Mouse (Mus musculus): ENCODE results near the gene Zfp566. TPM values are rescaled to one million over a fixed set of nuclear protein-coding genes. Genes with fewer than 3 reads are reported as not detected.

Zfp566 gene
- total and polyA plus RNA-seq, 2 experiments from 2014 or later: 5.0 to 15.6 TPM

DNA sequence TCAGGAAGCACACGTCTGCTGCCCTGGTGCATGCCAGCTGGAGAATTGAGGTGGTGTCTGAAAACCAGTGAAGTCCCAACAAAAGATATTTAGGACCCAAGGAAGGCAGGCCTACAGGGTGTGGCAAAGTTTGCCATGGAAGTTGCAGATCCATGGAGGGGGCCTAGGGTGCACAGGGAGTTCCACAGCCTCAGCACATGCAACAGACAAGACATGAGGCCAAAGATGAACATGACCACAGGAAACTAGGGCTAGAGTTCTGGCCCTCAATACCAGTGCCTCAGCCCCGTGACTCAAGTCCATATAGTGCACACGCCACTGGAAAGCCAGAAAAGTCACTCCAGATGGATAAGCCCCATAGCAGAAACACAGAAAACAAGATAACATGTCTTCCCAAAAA, 61.8 kb downstream of the Zfp566 start:
- 91% methylated on average over 3 of the region's 3 CpGs for WGBS
- Histone ChIP-seq H3K9ac (no peak overlapping the region), H3K27me3 (ENCODE audit: insufficient read depth, low read length) (no peaks in the 10 kb centered on the region), H3K4me3 (ENCODE audit: low read depth, low read length) (no peak overlapping the region), H3K4me2 (ENCODE audit: low read depth) (no peak overlapping the region), H3K9me3 (ENCODE audit: low read length) (no peaks in the 10 kb centered on the region), H3K36me3 (ENCODE audit: insufficient read depth) (peaks cover 21% of the 10 kb centered on the region), H3K27ac (ENCODE audit: low read depth, low read length) (no peak overlapping the region), H3K4me1 (ENCODE audit: insufficient read depth) (no peaks in the 10 kb centered on the region)
- no peak for ATAC-seq
- no peak for DNase-seq
- TF ChIP-seq CTCF (IDR thresholded peaks at IDR 0.05; ENCODE audit: low read depth): no peak

Small RNA genes lying within 50 kb of the gene (microRNA-seq; reads per million reads assigned to microRNA genes)
- 0 reads per million in 2 experiments for gene Gm23368

Other genes starting within 250 kb of the Zfp566 start
- gene Zfp940, start 236.9 kb downstream of the Zfp566 start, total RNA-seq (2014; rRNA removed): 12.7 and 18.3 TPM in 2 replicates
- 8.8 and 12.4 TPM in 2 replicates for gene Zfp940, start 236.9 kb downstream of the Zfp566 start, polyA plus RNA-seq (2015; fragmentation: Nextera tagmentation; extraction: Ambion mirVana)
- gene Zfp420, start 230.5 kb downstream of the Zfp566 start, total RNA-seq (2014; rRNA removed): 26.9 and 27.1 TPM in 2 replicates
- 9.9 and 15.5 TPM in 2 replicates for gene Zfp420, start 230.5 kb downstream of the Zfp566 start, polyA plus RNA-seq (2015; fragmentation: Nextera tagmentation; extraction: Ambion mirVana)
- 19.5 and 20.3 TPM in 2 replicates for gene Zfp27, start 184.0 kb downstream of the Zfp566 start, total RNA-seq (2014; rRNA removed)
- 8.0 and 9.4 TPM in 2 replicates for gene Zfp27, start 184.0 kb downstream of the Zfp566 start, polyA plus RNA-seq (2015; fragmentation: Nextera tagmentation; extraction: Ambion mirVana)
- 9.5 and 11.5 TPM in 2 replicates for gene Zfp383, start 182.3 kb downstream of the Zfp566 start, total RNA-seq (2014; rRNA removed)
- 3.0 and 3.9 TPM in 2 replicates for gene Zfp383, start 182.3 kb downstream of the Zfp566 start, polyA plus RNA-seq (2015; fragmentation: Nextera tagmentation; extraction: Ambion mirVana)
- gene Zfp74, start 136.4 kb downstream of the Zfp566 start, total RNA-seq (2014; rRNA removed): 11.9 and 14.4 TPM in 2 replicates
- 6.6 and 15.8 TPM in 2 replicates for gene Zfp74, start 136.4 kb downstream of the Zfp566 start, polyA plus RNA-seq (2015; fragmentation: Nextera tagmentation; extraction: Ambion mirVana)
- 5.9 and 7.3 TPM in 2 replicates for gene Zfp568, start 106.6 kb downstream of the Zfp566 start, total RNA-seq (2014; rRNA removed)
- gene Zfp568, start 106.6 kb downstream of the Zfp566 start, polyA plus RNA-seq (2015; fragmentation: Nextera tagmentation; extraction: Ambion mirVana): 0.72 and 2.1 TPM in 2 replicates
- gene Zfp14, start 39.1 kb downstream of the Zfp566 start, total RNA-seq (2014; rRNA removed): 13.2 and 15.2 TPM in 2 replicates
- gene Zfp14, start 39.1 kb downstream of the Zfp566 start, polyA plus RNA-seq (2015; fragmentation: Nextera tagmentation; extraction: Ambion mirVana): 5.3 and 6.9 TPM in 2 replicates
- 8.0 and 11.0 TPM in 2 replicates for gene Zfp82, start 17.6 kb downstream of the Zfp566 start, total RNA-seq (2014; rRNA removed)
- gene Zfp82, start 17.6 kb downstream of the Zfp566 start, polyA plus RNA-seq (2015; fragmentation: Nextera tagmentation; extraction: Ambion mirVana): 5.9 and 7.3 TPM in 2 replicates
- gene Gm26920, start 117 bp downstream of the Zfp566 start, total RNA-seq (2014; rRNA removed): 1.0 TPM in 1 of 2 replicates, not detected in the other
- gene Gm26920, start 117 bp downstream of the Zfp566 start, polyA plus RNA-seq (2015; fragmentation: Nextera tagmentation; extraction: Ambion mirVana): 0.38 and 1.1 TPM in 2 replicates
- 69.8 and 81.0 TPM in 2 replicates for gene Zfp260, start 4.2 kb upstream of the Zfp566 start, total RNA-seq (2014; rRNA removed)
- gene Zfp260, start 4.2 kb upstream of the Zfp566 start, polyA plus RNA-seq (2015; fragmentation: Nextera tagmentation; extraction: Ambion mirVana): 51.2 and 55.5 TPM in 2 replicates
- gene Zfp382, start 31.4 kb upstream of the Zfp566 start, total RNA-seq (2014; rRNA removed): 12.3 and 25.3 TPM in 2 replicates
- 7.8 and 15.5 TPM in 2 replicates for gene Zfp382, start 31.4 kb upstream of the Zfp566 start, polyA plus RNA-seq (2015; fragmentation: Nextera tagmentation; extraction: Ambion mirVana)
- 72.9 and 87.3 TPM in 2 replicates for gene Zfp146, start 79.2 kb upstream of the Zfp566 start, total RNA-seq (2014; rRNA removed)
- 6.6 and 8.7 TPM in 2 replicates for gene Zfp146, start 79.2 kb upstream of the Zfp566 start, polyA plus RNA-seq (2015; fragmentation: Nextera tagmentation; extraction: Ambion mirVana)
- gene Cox7a1, start 93.6 kb upstream of the Zfp566 start, total RNA-seq (2014; rRNA removed): 1.4 and 1.9 TPM in 2 replicates
- gene Cox7a1, start 93.6 kb upstream of the Zfp566 start, polyA plus RNA-seq (2015; fragmentation: Nextera tagmentation; extraction: Ambion mirVana): 4.3 and 4.9 TPM in 2 replicates
- 162 and 176 TPM in 2 replicates for gene Capns1, start 108.3 kb upstream of the Zfp566 start, total RNA-seq (2014; rRNA removed)
- 59.3 and 65.9 TPM in 2 replicates for gene Capns1, start 108.3 kb upstream of the Zfp566 start, polyA plus RNA-seq (2015; fragmentation: Nextera tagmentation; extraction: Ambion mirVana)
- gene Polr2i, start 141.4 kb upstream of the Zfp566 start, total RNA-seq (2014; rRNA removed): 71.0 and 80.9 TPM in 2 replicates
- 186 and 247 TPM in 2 replicates for gene Polr2i, start 141.4 kb upstream of the Zfp566 start, polyA plus RNA-seq (2015; fragmentation: Nextera tagmentation; extraction: Ambion mirVana)
- gene Tbcb, start 141.7 kb upstream of the Zfp566 start, total RNA-seq (2014; rRNA removed): 151 and 204 TPM in 2 replicates
- gene Tbcb, start 141.7 kb upstream of the Zfp566 start, polyA plus RNA-seq (2015; fragmentation: Nextera tagmentation; extraction: Ambion mirVana): 475 and 558 TPM in 2 replicates
- not detected in 2 replicates for gene Ovol3, start 145.2 kb upstream of the Zfp566 start, total RNA-seq (2014; rRNA removed)
- gene Ovol3, start 145.2 kb upstream of the Zfp566 start, polyA plus RNA-seq (2015; fragmentation: Nextera tagmentation; extraction: Ambion mirVana): not detected in 2 replicates
- 0.52 TPM in 1 of 2 replicates, not detected in the other for gene Thap8, start 189.6 kb upstream of the Zfp566 start, total RNA-seq (2014; rRNA removed)
- 0.45 TPM in 2 replicates for gene Thap8, start 189.6 kb upstream of the Zfp566 start, polyA plus RNA-seq (2015; fragmentation: Nextera tagmentation; extraction: Ambion mirVana)
- 2.0 and 3.2 TPM in 2 replicates for gene Wdr62, start 189.9 kb upstream of the Zfp566 start, total RNA-seq (2014; rRNA removed)
- 2.7 and 2.9 TPM in 2 replicates for gene Wdr62, start 189.9 kb upstream of the Zfp566 start, polyA plus RNA-seq (2015; fragmentation: Nextera tagmentation; extraction: Ambion mirVana)
- 105 and 108 TPM in 2 replicates for gene Clip3, start 201.2 kb upstream of the Zfp566 start, total RNA-seq (2014; rRNA removed)
- 178 and 186 TPM in 2 replicates for gene Clip3, start 201.2 kb upstream of the Zfp566 start, polyA plus RNA-seq (2015; fragmentation: Nextera tagmentation; extraction: Ambion mirVana)
- gene Alkbh6, start 218.2 kb upstream of the Zfp566 start, total RNA-seq (2014; rRNA removed): 70.5 and 74.1 TPM in 2 replicates
- gene Alkbh6, start 218.2 kb upstream of the Zfp566 start, polyA plus RNA-seq (2015; fragmentation: Nextera tagmentation; extraction: Ambion mirVana): 117 and 127 TPM in 2 replicates
- gene Syne4, start 224.3 kb upstream of the Zfp566 start, total RNA-seq (2014; rRNA removed): 5.2 and 6.5 TPM in 2 replicates
- gene Syne4, start 224.3 kb upstream of the Zfp566 start, polyA plus RNA-seq (2015; fragmentation: Nextera tagmentation; extraction: Ambion mirVana): 1.8 and 4.5 TPM in 2 replicates
- gene E130208F15Rik, start 231.2 kb upstream of the Zfp566 start, total RNA-seq (2014; rRNA removed): 0.52 TPM in 1 of 2 replicates, not detected in the other
- gene E130208F15Rik, start 231.2 kb upstream of the Zfp566 start, polyA plus RNA-seq (2015; fragmentation: Nextera tagmentation; extraction: Ambion mirVana): 0.31 TPM in 1 of 2 replicates, not detected in the other
- gene Sdhaf1, start 233.4 kb upstream of the Zfp566 start, total RNA-seq (2014; rRNA removed): 9.8 and 14.6 TPM in 2 replicates
- 18.4 and 20.7 TPM in 2 replicates for gene Sdhaf1, start 233.4 kb upstream of the Zfp566 start, polyA plus RNA-seq (2015; fragmentation: Nextera tagmentation; extraction: Ambion mirVana)

Data from forebrain, postnatal 0 days (tissue).